Mouse (Mus musculus) liver, postnatal 0 days (tissue): Measurements from ENCODE around the gene D5Ertd579e.

Experiments
- CTCF ChIP-seq: sonication (generic); IDR thresholded peaks from 2 replicates; pipeline ENCODE4 v1.5.1; 2016; ENCODE audit warnings: antibody characterized with exemption, low read depth
- EP300 ChIP-seq: IDR thresholded peaks from 2 replicates; pipeline ENCODE4 v1.6.1; 2016; ENCODE audit warnings: antibody characterized with exemption, low read depth, mild to moderate bottlenecking

DNA sequence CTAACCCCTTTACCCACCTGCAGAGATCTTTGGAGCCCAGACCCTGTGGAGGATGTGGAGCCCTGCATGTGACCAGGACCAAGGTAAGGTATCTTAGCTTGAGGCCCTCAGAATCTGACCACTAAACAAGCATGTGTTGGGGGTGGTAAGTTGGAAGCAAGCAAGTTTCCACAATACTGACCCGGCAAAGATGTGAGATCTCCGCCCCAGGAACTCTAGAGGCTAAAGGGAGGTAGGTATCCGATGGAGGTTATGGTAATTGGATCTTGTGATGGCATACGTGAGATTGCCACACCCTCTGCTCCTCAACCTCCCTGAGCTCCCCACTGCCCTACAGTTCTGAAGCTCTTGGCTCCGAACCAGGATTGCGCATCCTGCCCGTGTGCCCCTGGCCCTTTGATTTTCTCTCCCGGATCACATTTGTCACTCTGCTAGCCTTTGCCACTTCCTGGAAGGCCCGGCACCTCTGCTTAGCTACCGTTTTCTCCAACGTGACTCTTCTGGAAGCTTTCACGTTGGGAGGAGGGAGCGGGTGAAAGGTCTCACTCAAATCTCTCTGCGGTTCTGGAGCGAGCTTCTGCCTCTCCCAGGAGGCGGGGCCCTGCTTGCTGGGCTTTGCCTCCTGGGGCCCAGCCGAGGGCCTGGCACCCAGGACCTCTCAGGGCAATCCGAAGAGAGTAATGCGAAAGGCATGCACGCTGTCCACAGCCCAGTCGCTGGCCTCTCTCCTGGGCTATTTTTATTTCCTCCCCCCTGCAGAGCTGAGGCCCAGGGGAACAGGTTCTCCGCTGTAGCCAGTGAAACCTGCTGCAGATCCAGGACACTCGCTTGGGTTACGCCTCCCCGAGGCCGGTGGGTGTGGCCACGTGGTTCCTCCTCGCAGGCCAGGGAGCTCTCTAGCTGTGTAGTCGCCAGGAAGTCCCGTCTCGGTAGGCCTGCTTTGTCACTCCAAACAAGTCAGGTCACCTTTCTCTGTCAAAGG, 17.0 kb upstream of the D5Ertd579e start:
- peak; percentile 39; the same call in 1 of the 2 replicates for TF ChIP-seq EP300
- TF ChIP-seq CTCF = peak; percentile 20
